16 mouse cellular contexts compared by ENCODE assay signal in genomic region chr9:75259656-75260055, GRCm38 (mm10). TPM values are rescaled to one million over a fixed set of nuclear protein-coding genes. Genes with fewer than 3 reads are reported as not detected.
DNase-seq lines count a peak whose midpoint lies in the region; ATAC-seq and TF ChIP-seq lines count a peak whose summit lies in the region.
"Had no signal": no experiment of that assay in that cellular context is flagged by ENCODE, and none has a peak within 500 bp of the region (broad histone marks: within the 10 kb centered on the region; RNA-seq: fewer than 3 reads in every experiment).

No protein-coding gene starts in this region.

- no peak overlapping the region for H3K9ac ChIP-seq in liver, postnatal 0 days (replicated peaks)
- H3K9ac ChIP-seq: heart, embryonic 12.5 days; hindbrain, embryonic 15.5 days; limb, embryonic 15.5 days had no signal

- 0 out of 2 replicates have a peak, but pooled peaks cover 3% of the 10 kb centered on the region for H3K4me1 ChIP-seq in liver, postnatal 0 days (ENCODE audit: insufficient read depth)
- H3K4me1 ChIP-seq in G1E (ENCODE audit: insufficient read depth, low read depth, low read length): no peaks in the 10 kb centered on the region

- H3K27ac ChIP-seq in gastrocnemius, adult 2 months: no peak overlapping the region
- H3K27ac ChIP-seq in liver, postnatal 0 days (ENCODE audit: low read depth): no peak overlapping the region
- H3K27ac ChIP-seq: hindbrain, embryonic 15.5 days; limb, embryonic 15.5 days had no signal

- H3K4me2 ChIP-seq in liver, postnatal 0 days (ENCODE audit: low read depth, low read length): no peak overlapping the region
- H3K4me2 ChIP-seq: heart, embryonic 12.5 days; hindbrain, embryonic 15.5 days; limb, embryonic 15.5 days had no signal

- intact Hi-C loops in gastrocnemius, adult 2 months (cut with DNase I): loop anchor here (5.0 kb wide), 1 partner anchor 32 kb away; no protein-coding TSS in a partner anchor

- WGBS in liver, postnatal 0 days (ENCODE audit: insufficient replicate concordance): 81% methylated on average over 4 of the region's 4 CpGs

- TF ChIP-seq CTCF in gastrocnemius, adult 2 months (IDR thresholded peaks at IDR 0.05): peak; percentile 48
- TF ChIP-seq CTCF in liver, postnatal 0 days (IDR thresholded peaks at IDR 0.05; ENCODE audit: low read depth): peak; percentile 50
- TF ChIP-seq CTCF in G1E (IDR thresholded peaks at IDR 0.05; ENCODE audit: low read depth, low read length): 0 out of 2 replicates have a peak, but pooled peaks have one; percentile 13

- DNase-seq in gastrocnemius, adult 2 months: no peak
- no peak for DNase-seq in gastrocnemius, adult 18-20 months (ENCODE audit: low spot score)
- DNase-seq in liver, postnatal 0 days: no peak
- no peak for DNase-seq in liver
- no peak for DNase-seq in G1E (ENCODE audit: low spot score)
- peak; percentile 21 for DNase-seq in retina, postnatal 1 day
- DNase-seq in cerebellum, postnatal 4 days (ENCODE audit: low spot score in 2 of 2): no peak
- DNase-seq: cerebellum, postnatal 36 days; kidney, postnatal 14 days; thymus, postnatal 25 days had no signal

- H3K36me3 ChIP-seq in liver, postnatal 0 days (replicated peaks; ENCODE audit: insufficient read depth, low read length): no peaks in the 10 kb centered on the region
- no peaks in the 10 kb centered on the region for H3K36me3 ChIP-seq in G1E (replicated peaks)
- H3K36me3 ChIP-seq: heart, embryonic 12.5 days; hindbrain, embryonic 15.5 days; limb, embryonic 15.5 days had no signal

- H3K9me3 ChIP-seq in liver, postnatal 0 days (ENCODE audit: low read length): no peaks in the 10 kb centered on the region
- peaks cover 4% of the 10 kb centered on the region; the same call in 1 of the 2 replicates for H3K9me3 ChIP-seq in G1E (replicated peaks)
- H3K9me3 ChIP-seq: hindbrain, embryonic 15.5 days; limb, embryonic 15.5 days had no signal

- ATAC-seq in liver, postnatal 0 days: no peak
- no peak for ATAC-seq in G1E (ENCODE audit: extremely low read depth, insufficient number of reproducible peaks, low FRiP score, poor library complexity, severe bottlenecking)
- ATAC-seq in granulocyte monocyte progenitor cell, adult 5-6 weeks (replicated peaks; ENCODE audit: poor library complexity, severe bottlenecking): no peak

- no peak overlapping the region for H3K4me3 ChIP-seq in gastrocnemius, adult 2 months
- H3K4me3 ChIP-seq in liver, postnatal 0 days (ENCODE audit: low read depth, low read length): no peak overlapping the region
- H3K4me3 ChIP-seq in G1E (ENCODE audit: low read depth, low read length): no peak overlapping the region
- H3K4me3 ChIP-seq: erythroblast, embryonic 14.5 days; heart, embryonic 12.5 days; hindbrain, embryonic 15.5 days; limb, embryonic 15.5 days had no signal

- H3K27me3 ChIP-seq in liver, postnatal 0 days (ENCODE audit: insufficient read depth, low read length): no peaks in the 10 kb centered on the region
- H3K27me3 ChIP-seq in G1E (ENCODE audit: insufficient read depth, low read length): 0 out of 2 replicates have a peak, but pooled peaks cover 3% of the 10 kb centered on the region
- H3K27me3 ChIP-seq: heart, embryonic 12.5 days; hindbrain, embryonic 15.5 days; limb, embryonic 15.5 days had no signal

- TF ChIP-seq EP300 in liver, postnatal 0 days (IDR thresholded peaks at IDR 0.05; ENCODE audit: low read depth): no peak

RNA-seq across cellular contexts. Expression of gene Myo5c, which starts 27.8 kb away (rescaled TPM):
- 10 to 100 TPM; 10.8 to 13.6 TPM for total RNA-seq in gastrocnemius, adult 2 months (2021)
- 10 to 100 TPM in 1 of 2 experiments, 1 to 10 TPM in 1; 9.0 to 10.9 TPM for total RNA-seq in gastrocnemius, adult 18-20 months (2021)
- 0.33 and 0.48 TPM in 2 replicates for polyA plus RNA-seq in liver, postnatal 0 days (2015; fragmentation: Nextera tagmentation; extraction: Ambion mirVana)
- total RNA-seq in G1E (2014; fragmentation: Nextera tagmentation) (0.15 TPM in 1 of 2 replicates, not detected in the other), G1E (2017) (under 0.01 and 0.22 TPM in 2 replicates)
- not detected in 2 replicates for polyA plus RNA-seq in G1E (2012)
- total RNA-seq in granulocyte monocyte progenitor cell, adult 5-6 weeks (2014; fragmentation: Nextera tagmentation): not detected in 2 replicates
- total RNA-seq in granulocyte monocyte progenitor cell, adult 5-6 weeks (2017): not detected in 2 replicates
- total RNA-seq: megakaryocyte, adult 5-6 weeks had no signal
- polyA plus RNA-seq: erythroblast, embryonic 14.5 days had no signal

RNA-seq across cellular contexts. Expression of gene Gnb5, which starts 46.4 kb away (rescaled TPM):
- total RNA-seq in gastrocnemius, adult 2 months (2021): 10 to 100 TPM in 1 of 2 experiments, 1 to 10 TPM in 1; 7.6 to 15.4 TPM
- 10 to 100 TPM; 12.1 to 12.6 TPM for total RNA-seq in gastrocnemius, adult 18-20 months (2021)
- 1.8 and 2.4 TPM in 2 replicates for polyA plus RNA-seq in liver, postnatal 0 days (2015; fragmentation: Nextera tagmentation; extraction: Ambion mirVana)
- total RNA-seq in G1E (2014; fragmentation: Nextera tagmentation): not detected in 2 replicates
- total RNA-seq in G1E (2017): 0.17 and 0.66 TPM in 2 replicates
- not detected in 2 replicates for polyA plus RNA-seq in G1E (2012)
- total RNA-seq in granulocyte monocyte progenitor cell, adult 5-6 weeks (2014; fragmentation: Nextera tagmentation): 4.1 and 5.0 TPM in 2 replicates
- 2.7 and 2.8 TPM in 2 replicates for total RNA-seq in granulocyte monocyte progenitor cell, adult 5-6 weeks (2017)
- polyA plus RNA-seq: erythroblast, embryonic 14.5 days had no signal

Comparison
In these comparisons a context has a peak if more than half of its experiments do, and no peak if none do; other contexts are left out.
1. RNA of gene Myo5c, which starts 27.8 kb away (total RNA-seq): 10.8 to 13.6 TPM in gastrocnemius, adult 2 months and 9.0 to 10.9 TPM in gastrocnemius, adult 18-20 months; under 0.01 to 0.22 TPM in G1E and not detected in granulocyte monocyte progenitor cell, adult 5-6 weeks; every median in the first group is over 4 times any median in the second.
2. Peak in every context shown above with its lines, with median percentiles within 50 percentile points of each other: CTCF ChIP-seq.